ENCODE assay signal across 22 mouse cellular contexts in the genomic region with DNA sequence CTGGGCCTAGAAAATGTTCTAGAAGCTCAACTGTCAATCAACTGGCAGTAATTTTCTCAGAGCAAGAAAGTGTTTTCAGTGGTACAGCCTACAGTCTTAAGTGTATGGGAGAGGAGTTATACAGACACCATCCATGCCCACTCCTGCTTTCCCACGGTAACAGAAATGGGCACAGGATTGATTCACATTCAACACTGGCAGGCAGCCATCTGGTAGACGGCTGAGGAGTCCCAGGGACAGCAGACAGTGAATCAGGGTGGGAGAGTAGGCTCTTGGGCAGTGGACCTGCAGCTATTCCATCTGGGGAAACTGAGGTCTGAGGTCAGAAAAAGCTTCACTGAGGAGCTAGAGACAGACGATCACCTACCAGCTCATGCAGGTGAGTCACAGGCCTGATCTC.
"Had no signal": no experiment of that assay in that cellular context is flagged by ENCODE, and none has a peak within 500 bp of the region (broad histone marks: within the 10 kb centered on the region; RNA-seq: fewer than 3 reads in every experiment).

No protein-coding gene starts in this region.

- ATAC-seq: hindbrain, embryonic 16.5 days; hindbrain, postnatal 0 days; inflammation-experienced regulatory T-cells, adult 6 months; intestine, embryonic 15.5 days; intestine, embryonic 16.5 days; intestine, postnatal 0 days had no signal

- DNase-seq: heart, postnatal 10 days; heart, postnatal 14 days; heart, postnatal 36 days; heart, postnatal 4 days; kidney, adult 11 months; kidney, adult 18-20 months; kidney, adult 2 months; kidney, adult 8-10 months; kidney, adult 9 months; kidney, postnatal 10 days; kidney, postnatal 14 days; kidney, postnatal 25 days; kidney, postnatal 36 days; kidney, postnatal 4 days; layer of hippocampus, adult 9-11 months; layer of hippocampus, postnatal 36 days had no signal
